Mouse (Mus musculus): ENCODE data around the gene Tmem135. TPM values are rescaled to one million over a fixed set of nuclear protein-coding genes. Genes with fewer than 3 reads are reported as not detected.

The Tmem135 gene
- total and polyA plus RNA-seq, 3 experiments, result 7.4 to 33.9 TPM; not detected in 1

GRCm38 (mm10) chr7:89367643-89368042 lies 36.4 kb downstream of the Tmem135 start:
- Histone ChIP-seq H3K36me3 (ENCODE audit: control insufficient read depth in 1 of 2, insufficient read depth in 2 of 2, low read length in 2 of 2) (no peaks in the 10 kb centered on the region), H3K4me3 (ENCODE audit: control insufficient read depth in 1 of 2, insufficient read depth in 1 of 2, low read depth in 2 of 2, low read length in 2 of 2) (no peak overlapping the region), H3K27ac (ENCODE audit: control insufficient read depth, low read depth, low read length) (no peak overlapping the region), H3K27me3 (ENCODE audit: control insufficient read depth in 1 of 2, insufficient read depth in 2 of 2, low read length in 2 of 2) (peaks cover 0 to 4% of the 10 kb centered on the region in 2 experiments; a peak in 3 of 4 replicates), H3K79me2 (ENCODE audit: control insufficient read depth, insufficient read depth, low read length, poor library complexity) (no peaks in the 10 kb centered on the region), H3K9me3 (replicated peaks; ENCODE audit: insufficient read depth, low read length) (no peaks in the 10 kb centered on the region), H3K4me1 (ENCODE audit: control insufficient read depth in 1 of 2, insufficient read depth in 2 of 2, low read length in 2 of 2) (no peaks in the 10 kb centered on the region), H3K9ac (ENCODE audit: control insufficient read depth, low read depth, low read length, poor library complexity, severe bottlenecking) (no peak overlapping the region)
- DNase-seq (ENCODE audit: low read depth, low spot score), result no peak
- TF ChIP-seq UBTF (IDR thresholded peaks at IDR 0.05; ENCODE audit: borderline replicate concordance, insufficient read depth, low read depth, low read length), result no peak
- no peak for TF ChIP-seq BHLHE40 (IDR thresholded peaks at IDR 0.05; ENCODE audit: borderline replicate concordance, low read depth, low read length)
- TF ChIP-seq USF1 (IDR thresholded peaks at IDR 0.05; ENCODE audit: low read depth, low read length), result no peak
- TF ChIP-seq GATA1 (IDR thresholded peaks at IDR 0.05; ENCODE audit: low read depth, low read length), result 0 out of 2 replicates have a peak, but pooled peaks have one; percentile 14

- TF ChIP-seq POLR2A (IDR thresholded peaks at IDR 0.05; ENCODE audit: control insufficient read depth in 1 of 2, insufficient read depth in 1 of 2, low read depth in 1 of 2, low read length in 2 of 2, poor library complexity in 1 of 2) (no peak), MAX (IDR thresholded peaks at IDR 0.05; ENCODE audit: low read length) (no peak), MAZ (IDR thresholded peaks at IDR 0.05; ENCODE audit: low read depth, low read length) (no peak), TBP (IDR thresholded peaks at IDR 0.05; ENCODE audit: low read depth, low read length) (no peak), USF2 (IDR thresholded peaks at IDR 0.05; ENCODE audit: borderline replicate concordance in 1 of 2, insufficient read depth in 1 of 2, low read depth in 1 of 2, low read length in 2 of 2) (no peak), GABPA (IDR thresholded peaks at IDR 0.05; ENCODE audit: low read depth, low read length) (no peak), RAD21 (IDR thresholded peaks at IDR 0.05; ENCODE audit: low read depth, low read length) (no peak)
- Histone ChIP-seq H3K9me3 (replicated peaks; ENCODE audit: insufficient read depth, low read length) (no peaks in the 10 kb centered on the region), H3K79me2 (ENCODE audit: control insufficient read depth, insufficient read depth, low read length, poor library complexity) (no peaks in the 10 kb centered on the region), H3K36me3 (ENCODE audit: control insufficient read depth in 1 of 2, insufficient read depth in 2 of 2, low read length in 2 of 2) (no peaks in the 10 kb centered on the region), H3K4me3 (ENCODE audit: control insufficient read depth in 1 of 2, insufficient read depth in 1 of 2, low read depth in 2 of 2, low read length in 2 of 2) (no peak overlapping the region), H3K4me1 (ENCODE audit: control insufficient read depth in 1 of 2, insufficient read depth in 2 of 2, low read length in 2 of 2) (no peaks in the 10 kb centered on the region), H3K27me3 (ENCODE audit: control insufficient read depth in 1 of 2, insufficient read depth in 2 of 2, low read length in 2 of 2) (peaks cover 0 to 5% of the 10 kb centered on the region in 2 experiments; a peak in 2 of 4 replicates), H3K9ac (ENCODE audit: control insufficient read depth, low read depth, low read length, poor library complexity, severe bottlenecking) (no peak overlapping the region), H3K27ac (ENCODE audit: control insufficient read depth, low read depth, low read length) (no peak overlapping the region)
- DNase-seq (ENCODE audit: low read depth, low spot score), result no peak
Measured at GRCm38 (mm10) chr7:89365135-89365880, 38.7 kb downstream of the Tmem135 start.

- Histone ChIP-seq H3K4me3 (ENCODE audit: control insufficient read depth in 1 of 2, insufficient read depth in 1 of 2, low read depth in 2 of 2, low read length in 2 of 2) (no peak overlapping the region), H3K4me1 (ENCODE audit: control insufficient read depth in 1 of 2, insufficient read depth in 2 of 2, low read length in 2 of 2) (no peaks in the 10 kb centered on the region), H3K79me2 (ENCODE audit: control insufficient read depth, insufficient read depth, low read length, poor library complexity) (no peaks in the 10 kb centered on the region), H3K36me3 (ENCODE audit: control insufficient read depth in 1 of 2, insufficient read depth in 2 of 2, low read length in 2 of 2) (no peaks in the 10 kb centered on the region), H3K9me3 (replicated peaks; ENCODE audit: insufficient read depth, low read length) (no peaks in the 10 kb centered on the region), H3K27me3 (ENCODE audit: control insufficient read depth in 1 of 2, insufficient read depth in 2 of 2, low read length in 2 of 2) (peaks cover 0 to 5% of the 10 kb centered on the region in 2 experiments; a peak in 2 of 4 replicates), H3K27ac (ENCODE audit: control insufficient read depth, low read depth, low read length) (no peak overlapping the region), H3K9ac (ENCODE audit: control insufficient read depth, low read depth, low read length, poor library complexity, severe bottlenecking) (no peak overlapping the region)
- TF ChIP-seq UBTF (IDR thresholded peaks at IDR 0.05; ENCODE audit: borderline replicate concordance, insufficient read depth, low read depth, low read length) (no peak), CHD1 (IDR thresholded peaks at IDR 0.05; ENCODE audit: low read depth, low read length) (no peak), MYC (IDR thresholded peaks at IDR 0.05; ENCODE audit: low read depth, low read length) (no peak), SMC3 (IDR thresholded peaks at IDR 0.05; ENCODE audit: low read depth, low read length) (no peak), POLR2AphosphoS2 (IDR thresholded peaks at IDR 0.05; ENCODE audit: low read length) (no peak), ZNF384 (IDR thresholded peaks at IDR 0.05; ENCODE audit: low read depth, low read length) (no peak), RAD21 (IDR thresholded peaks at IDR 0.05; ENCODE audit: low read depth, low read length) (no peak), USF1 (IDR thresholded peaks at IDR 0.05; ENCODE audit: low read depth, low read length) (no peak), POLR2A (IDR thresholded peaks at IDR 0.05; ENCODE audit: control insufficient read depth in 1 of 2, insufficient read depth in 1 of 2, low read depth in 1 of 2, low read length in 2 of 2, poor library complexity in 1 of 2) (no peak), USF2 (IDR thresholded peaks at IDR 0.05; ENCODE audit: borderline replicate concordance in 1 of 2, insufficient read depth in 1 of 2, low read depth in 1 of 2, low read length in 2 of 2) (no peak), ZMIZ1 (IDR thresholded peaks at IDR 0.05; ENCODE audit: low read depth, low read length) (no peak), BHLHE40 (IDR thresholded peaks at IDR 0.05; ENCODE audit: borderline replicate concordance, low read depth, low read length) (no peak), TAL1 (IDR thresholded peaks at IDR 0.05; ENCODE audit: low read length) (no peak), POLR2AphosphoS5 (IDR thresholded peaks at IDR 0.05; ENCODE audit: borderline replicate concordance, low read depth, low read length) (no peak), MEF2A (IDR thresholded peaks at IDR 0.05; ENCODE audit: extremely low read depth, insufficient replicate concordance, low read depth, low read length, poor library complexity, severe bottlenecking) (no peak), SIN3A (IDR thresholded peaks at IDR 0.05; ENCODE audit: low read length) (no peak), ZKSCAN1 (IDR thresholded peaks at IDR 0.05; ENCODE audit: low read depth, low read length) (no peak), CHD2 (IDR thresholded peaks at IDR 0.05; ENCODE audit: low read length) (no peak), TBP (IDR thresholded peaks at IDR 0.05; ENCODE audit: low read depth, low read length) (no peak)
- DNase-seq (ENCODE audit: low read depth, low spot score), result no peak
Measured at GRCm38 (mm10) chr7:89363975-89364374, 40.0 kb downstream of the Tmem135 start.
